7 mouse cellular contexts compared by ENCODE assay signal in the genomic region with DNA sequence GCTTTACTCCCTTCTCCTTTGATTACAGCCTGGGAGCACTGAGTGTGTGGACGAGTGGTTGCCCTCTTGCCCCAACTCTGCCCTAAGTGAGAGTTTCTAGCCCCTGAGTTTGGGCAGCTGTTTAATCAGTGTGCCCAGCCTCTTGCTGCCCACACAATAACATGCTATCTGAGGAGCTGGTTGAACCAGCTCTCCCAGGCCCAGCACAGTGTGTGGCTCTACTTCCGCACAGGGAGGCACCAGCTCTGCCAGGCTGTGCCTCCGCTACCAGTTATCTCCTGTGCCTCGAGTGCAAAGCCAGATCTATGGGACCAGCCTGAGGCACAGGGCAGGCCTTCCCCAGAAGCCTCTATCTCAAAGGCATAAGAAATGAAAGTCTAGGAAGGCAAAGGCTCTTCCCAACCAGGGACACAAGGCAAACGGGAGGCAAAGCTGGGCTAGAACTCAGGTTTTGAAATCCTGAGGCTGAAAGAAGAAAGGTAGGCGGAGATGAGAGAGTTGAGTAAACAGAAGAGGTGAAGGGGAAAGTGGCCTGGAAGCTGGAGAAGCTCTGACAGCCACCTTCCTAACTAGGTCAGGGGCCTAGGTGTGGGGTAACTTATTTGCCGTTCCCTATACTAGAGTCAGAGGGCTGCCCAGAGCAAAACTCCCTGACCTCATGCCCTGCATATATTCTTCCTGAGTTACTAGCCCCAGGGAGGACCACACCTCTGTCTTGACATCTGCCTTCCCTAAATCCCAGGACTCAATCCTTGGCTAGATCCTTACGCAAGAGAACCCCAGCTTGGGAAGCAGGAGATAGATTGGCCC. TPM values are rescaled to one million over a fixed set of nuclear protein-coding genes. Genes with fewer than 3 reads are reported as not detected.
DNase-seq lines count a peak whose midpoint lies in the region; ATAC-seq and TF ChIP-seq lines count a peak whose summit lies in the region.

No protein-coding gene starts in this region.

- no peak overlapping the region for H3K27ac ChIP-seq in forebrain, embryonic 14.5 days (ENCODE audit: low read depth, low read length)
- no peak overlapping the region for H3K27ac ChIP-seq in limb, embryonic 13.5 days
- no peak overlapping the region for H3K27ac ChIP-seq in neural tube, embryonic 15.5 days (replicated peaks)

- no peaks in the 10 kb centered on the region for H3K36me3 ChIP-seq in forebrain, embryonic 14.5 days (ENCODE audit: control insufficient read depth, insufficient read depth, low read length)
- H3K36me3 ChIP-seq in limb, embryonic 13.5 days, result peaks cover 63% of the 10 kb centered on the region
- H3K36me3 ChIP-seq in neural tube, embryonic 15.5 days, result no peaks in the 10 kb centered on the region

- no peaks in the 10 kb centered on the region for H3K9me3 ChIP-seq in forebrain, embryonic 14.5 days (replicated peaks; ENCODE audit: control insufficient read depth, low read length)
- peaks cover 7% of the 10 kb centered on the region for H3K9me3 ChIP-seq in limb, embryonic 13.5 days
- no peaks in the 10 kb centered on the region for H3K9me3 ChIP-seq in neural tube, embryonic 15.5 days (replicated peaks)

- peak overlapping the region; percentile 35; the same call in 1 of the 2 replicates for H3K9ac ChIP-seq in forebrain, embryonic 14.5 days (ENCODE audit: low read length)
- peak overlapping the region; percentile 73 for H3K9ac ChIP-seq in limb, embryonic 13.5 days
- no peak overlapping the region for H3K9ac ChIP-seq in neural tube, embryonic 15.5 days (replicated peaks)

- DNase-seq in lung, adult 2 months, result no peak
- DNase-seq in lung, postnatal 4 days, result no peak
- DNase-seq in forebrain, embryonic 14.5 days (ENCODE audit: low spot score), result no peak
- no peak for DNase-seq in thymus, postnatal 14 days
- no peak for DNase-seq in layer of hippocampus, postnatal 10 days (ENCODE audit: low spot score in 2 of 2)

- H3K4me3 ChIP-seq in lung, adult 2 months (replicated peaks; ENCODE audit: extremely low read depth, low read depth, low read length), result peak overlapping the region; percentile 51
- peak overlapping the region; percentile 5; the same call in 1 of the 2 replicates for H3K4me3 ChIP-seq in forebrain, embryonic 14.5 days (ENCODE audit: low read depth, low read length)
- peak overlapping the region; percentile 79 for H3K4me3 ChIP-seq in limb, embryonic 13.5 days
- H3K4me3 ChIP-seq in neural tube, embryonic 15.5 days (replicated peaks), result peak overlapping the region; percentile 17; the same call in 1 of the 2 replicates

- no peak for TF ChIP-seq CTCF in lung, adult 2 months (IDR thresholded peaks at IDR 0.05; ENCODE audit: insufficient read depth, low read length)

- no peak for TF ChIP-seq POLR2A in lung, adult 2 months (IDR thresholded peaks at IDR 0.05; ENCODE audit: borderline replicate concordance, extremely low read depth, low read depth, low read length)

- peak overlapping the region; percentile 31 for H3K4me2 ChIP-seq in forebrain, embryonic 14.5 days (ENCODE audit: low read length)
- H3K4me2 ChIP-seq in limb, embryonic 13.5 days (replicated peaks), result peak overlapping the region; percentile 89
- H3K4me2 ChIP-seq in neural tube, embryonic 15.5 days, result peak overlapping the region; percentile 98

- WGBS in lung, adult 2 months, result 39% methylated on average over 8 of the region's 8 CpGs
- WGBS in forebrain, embryonic 14.5 days, result 84% methylated on average over 8 of the region's 8 CpGs
- WGBS in limb, embryonic 13.5 days, result 62% methylated on average over 8 of the region's 8 CpGs
- 70% methylated on average over 8 of the region's 8 CpGs for WGBS in neural tube, embryonic 15.5 days

- H3K4me1 ChIP-seq in lung, adult 2 months (ENCODE audit: control insufficient read depth, insufficient read depth, low read length), result peaks cover 37% of the 10 kb centered on the region
- H3K4me1 ChIP-seq in forebrain, embryonic 14.5 days (ENCODE audit: control insufficient read depth, insufficient read depth, low read length), result peaks cover 19% of the 10 kb centered on the region
- peaks cover 52% of the 10 kb centered on the region for H3K4me1 ChIP-seq in limb, embryonic 13.5 days
- peaks cover 49% of the 10 kb centered on the region for H3K4me1 ChIP-seq in neural tube, embryonic 15.5 days

- H3K27me3 ChIP-seq in forebrain, embryonic 14.5 days (replicated peaks; ENCODE audit: control insufficient read depth, insufficient read depth, low read length), result no peaks in the 10 kb centered on the region
- H3K27me3 ChIP-seq in limb, embryonic 13.5 days, result no peaks in the 10 kb centered on the region
- 0 out of 2 replicates have a peak, but pooled peaks cover 2% of the 10 kb centered on the region for H3K27me3 ChIP-seq in neural tube, embryonic 15.5 days (replicated peaks)

- ATAC-seq in forebrain, embryonic 14.5 days, result no peak
- ATAC-seq in limb, embryonic 13.5 days (ENCODE audit: low FRiP score, low read depth), result no peak
- ATAC-seq in neural tube, embryonic 15.5 days (ENCODE audit: low FRiP score), result no peak

RNA-seq across cellular contexts. Expression of a gene that starts 4.1 kb away (rescaled TPM):
- 22.4 and 23.6 TPM in 2 replicates for polyA plus RNA-seq in lung, adult 2 months (2012; rRNA removed)
- polyA plus RNA-seq in forebrain, embryonic 14.5 days (2014; fragmentation: Nextera tagmentation; extraction: Ambion mirVana), result 1.7 and 1.9 TPM in 2 replicates
- polyA plus RNA-seq in limb, embryonic 13.5 days (2015; fragmentation: Nextera tagmentation; extraction: Ambion mirVana), result 12.0 and 13.1 TPM in 2 replicates
- 2.2 and 3.2 TPM in 2 replicates for polyA plus RNA-seq in neural tube, embryonic 15.5 days (2015; fragmentation: Nextera tagmentation; extraction: Ambion mirVana)
- 1 to 10 TPM; 4.8 to 5.3 TPM for total RNA-seq in layer of hippocampus, postnatal 10 days (2021)

RNA-seq across cellular contexts. Expression of a gene that starts 13.2 kb away (rescaled TPM):
- polyA plus RNA-seq in lung, adult 2 months (2012; rRNA removed), result 195 and 264 TPM in 2 replicates
- polyA plus RNA-seq in forebrain, embryonic 14.5 days (2014; fragmentation: Nextera tagmentation; extraction: Ambion mirVana), result 91.1 and 100 TPM in 2 replicates
- polyA plus RNA-seq in limb, embryonic 13.5 days (2015; fragmentation: Nextera tagmentation; extraction: Ambion mirVana), result 87.6 and 88.8 TPM in 2 replicates
- polyA plus RNA-seq in neural tube, embryonic 15.5 days (2015; fragmentation: Nextera tagmentation; extraction: Ambion mirVana), result 73.7 and 77.5 TPM in 2 replicates
- 10 to 100 TPM; 50.6 to 51.6 TPM for total RNA-seq in layer of hippocampus, postnatal 10 days (2021)

RNA-seq across cellular contexts. Expression of a gene that starts 26.6 kb away (rescaled TPM):
- 3.8 and 5.0 TPM in 2 replicates for polyA plus RNA-seq in lung, adult 2 months (2012; rRNA removed)
- polyA plus RNA-seq in forebrain, embryonic 14.5 days (2014; fragmentation: Nextera tagmentation; extraction: Ambion mirVana), result 27.4 and 29.1 TPM in 2 replicates
- polyA plus RNA-seq in limb, embryonic 13.5 days (2015; fragmentation: Nextera tagmentation; extraction: Ambion mirVana), result 29.2 and 29.3 TPM in 2 replicates
- 28.3 and 29.6 TPM in 2 replicates for polyA plus RNA-seq in neural tube, embryonic 15.5 days (2015; fragmentation: Nextera tagmentation; extraction: Ambion mirVana)
- total RNA-seq in layer of hippocampus, postnatal 10 days (2021), result 10 to 100 TPM; 18.6 to 18.7 TPM

RNA-seq across cellular contexts. Expression of a gene that starts 59.2 kb away (rescaled TPM):
- 19.5 and 21.2 TPM in 2 replicates for polyA plus RNA-seq in lung, adult 2 months (2012; rRNA removed)
- 3.0 and 4.8 TPM in 2 replicates for polyA plus RNA-seq in forebrain, embryonic 14.5 days (2014; fragmentation: Nextera tagmentation; extraction: Ambion mirVana)
- polyA plus RNA-seq in limb, embryonic 13.5 days (2015; fragmentation: Nextera tagmentation; extraction: Ambion mirVana), result 38.3 and 41.1 TPM in 2 replicates
- 10.5 and 13.1 TPM in 2 replicates for polyA plus RNA-seq in neural tube, embryonic 15.5 days (2015; fragmentation: Nextera tagmentation; extraction: Ambion mirVana)
- 10 to 100 TPM; 37.0 to 37.5 TPM for total RNA-seq in layer of hippocampus, postnatal 10 days (2021)

RNA-seq across cellular contexts. Expression of a gene that starts 59.6 kb away (rescaled TPM):
- polyA plus RNA-seq in lung, adult 2 months (2012; rRNA removed), result 1.7 and 1.8 TPM in 2 replicates
- not detected in 2 replicates for polyA plus RNA-seq in forebrain, embryonic 14.5 days (2014; fragmentation: Nextera tagmentation; extraction: Ambion mirVana)
- 0.27 and 0.94 TPM in 2 replicates for polyA plus RNA-seq in limb, embryonic 13.5 days (2015; fragmentation: Nextera tagmentation; extraction: Ambion mirVana)
- polyA plus RNA-seq in neural tube, embryonic 15.5 days (2015; fragmentation: Nextera tagmentation; extraction: Ambion mirVana), result 0.28 and 0.40 TPM in 2 replicates
- total RNA-seq in layer of hippocampus, postnatal 10 days (2021), result under 1 TPM in 1 of 2 experiments, not detected in 1; 0.34 TPM

Comparison
In these comparisons a context has a peak if more than half of its experiments do, and no peak if none do; other contexts are left out.
1. H3K4me3 ChIP-seq: peak in every context shown above with its lines; median percentile 79 in limb, embryonic 13.5 days; 51 in lung, adult 2 months; 17 in neural tube, embryonic 15.5 days; 5 in forebrain, embryonic 14.5 days.
2. H3K4me2 ChIP-seq: peak in every context shown above with its lines; median percentile 98 in neural tube, embryonic 15.5 days; 89 in limb, embryonic 13.5 days; 31 in forebrain, embryonic 14.5 days.